Mouse (Mus musculus) liver, embryonic 14.5 days (tissue): Measurements from ENCODE around the gene Pde4a. TPM values are rescaled to one million over a fixed set of nuclear protein-coding genes. Genes with fewer than 3 reads are reported as not detected.
"Not testable (repeated sequence)": the region's sequence is repeated elsewhere in the genome, so short reads cannot be mapped to it uniquely, and the experiment has no call there.

ENCODE experiments used
- ATAC-seq: fragments of 200-750 bp; cut with Nextera tagmentation; 2 replicates; pipeline ENCODE4 v1.8.0; 2017; ENCODE audit warnings: moderate number of reproducible peaks, mild to moderate bottlenecking, moderate library complexity; ENCODE audit not compliant: insufficient read depth
- DNase-seq, 3 experiments: peaks; one replicate each; pipeline ENCODE4 v3.0.0-alpha.2; 2012 to 2013; ENCODE audit warnings: low read depth in 3 of 3, low spot score in 3 of 3
- H3K27ac ChIP-seq: fragments of 300-500 bp; sonication (generic); 2 replicates; pipeline ENCODE4 v1.5.1; 2014; ENCODE audit warnings: moderate library complexity, mild to moderate bottlenecking, control low read depth, inconsistent platforms
- H3K27me3 ChIP-seq: fragments of 300-500 bp; sonication (generic); 2 replicates; pipeline ENCODE4 v1.6.1; 2014; ENCODE audit warnings: mild to moderate bottlenecking, low read length, moderate library complexity; ENCODE audit not compliant: control insufficient read depth, insufficient read depth
- H3K36me3 ChIP-seq: fragments of 300-500 bp; sonication (generic); replicated peaks from 2 replicates; pipeline ENCODE4 v1.6.1; 2014; ENCODE audit warnings: low read depth; ENCODE audit not compliant: control insufficient read depth, insufficient read depth
- H3K4me1 ChIP-seq, 2 experiments: fragments of 200-500 bp in 1 of 2; fragments of 300-500 bp in 1 of 2; sonication (generic) in 1 of 2; replicated peaks; 2 replicates each; pipeline ENCODE4 v1.6.1; 2012 to 2014; ENCODE audit warnings: antibody characterized with exemption in 1 of 2, inconsistent platforms in 1 of 2, low read length in 1 of 2; ENCODE audit not compliant: control insufficient read depth in 2 of 2, insufficient read depth in 2 of 2
- H3K4me2 ChIP-seq: fragments of 300-500 bp; sonication (generic); 2 replicates; pipeline ENCODE4 v1.6.1; 2014; ENCODE audit warnings: low read depth, mild to moderate bottlenecking, control low read depth, moderate library complexity
- H3K4me3 ChIP-seq, 2 experiments: fragments of 200-500 bp in 1 of 2; fragments of 300-500 bp in 1 of 2; sonication (generic) in 1 of 2; 2 replicates each; pipeline ENCODE4 v1.5.1; 2012 to 2014; ENCODE audit warnings: low read depth in 2 of 2, low read length in 2 of 2, mild to moderate bottlenecking in 2 of 2, control low read depth in 1 of 2, inconsistent platforms in 1 of 2, moderate library complexity in 1 of 2; ENCODE audit not compliant: insufficient read depth in 1 of 2
- H3K9ac ChIP-seq: fragments of 300-500 bp; sonication (generic); replicated peaks from 2 replicates; pipeline ENCODE4 v1.6.1; 2014; ENCODE audit warnings: mild to moderate bottlenecking, control low read depth, moderate library complexity
- H3K9me3 ChIP-seq: fragments of 300-500 bp; sonication (generic); 2 replicates; pipeline ENCODE4 v1.6.1; 2016; ENCODE audit warnings: low read length, mixed read lengths; ENCODE audit not compliant: control insufficient read depth
- CTCF ChIP-seq: IDR thresholded peaks from 2 replicates; pipeline ENCODE4 v1.5.1; 2016; ENCODE audit warnings: antibody characterized with exemption, low read depth, control low read depth
- EP300 ChIP-seq: IDR thresholded peaks from 2 replicates; pipeline ENCODE4 v1.6.1; 2016; ENCODE audit warnings: antibody characterized with exemption, low read depth
- WGBS: fragments of 180-500 bp; shearing (Covaris S2); extraction: QIAGEN DNeasy Blood & Tissue Kit; methylation state at CpG from one replicate; pipeline ENCODE4 v1.1.7; 2014; ENCODE audit not compliant: insufficient replicate concordance; 5-methylcytosine and 5-hydroxymethylcytosine counted together
- polyA plus RNA-seq, 2 experiments: library from polyadenylated mRNA; depleted of rRNA in 1 of 2; stranded (reverse) in 1 of 2; unstranded in 1 of 2; fragments of >200 nt; fragmentation: Nextera tagmentation in 1 of 2; extraction: Ambion mirVana in 1 of 2; gene quantifications; 2 replicates each; pipeline versions ENCODE4 v1.2.1 to v1.2.3; 2012 to 2014

Gene Pde4a
- polyA plus RNA-seq, 2 experiments: 1.1 to 1.3 TPM

- H3K9me3 ChIP-seq: no peaks in the 10 kb centered on the region
- no peak overlapping the region for H3K4me2 ChIP-seq
- no peak for DNase-seq
- H3K9ac ChIP-seq: no peak overlapping the region
- no peak for ATAC-seq
- TF ChIP-seq EP300: no peak
- no peak for TF ChIP-seq CTCF
- no peaks in the 10 kb centered on the region for H3K36me3 ChIP-seq
- H3K27ac ChIP-seq: no peak overlapping the region
- no peaks in the 10 kb centered on the region for H3K4me1 ChIP-seq
- no peak overlapping the region for H3K4me3 ChIP-seq
- H3K27me3 ChIP-seq: no peaks in the 10 kb centered on the region
- WGBS: 66% methylated on average over 4 of the region's 4 CpGs
Measured at GRCm38 (mm10) chr9:21194787-21195493, 29.4 kb downstream of the Pde4a start.

GRCm38 (mm10) chr9:21195736-21196505 lies 30.4 kb downstream of the Pde4a start:
- not testable (repeated sequence) for H3K4me1 ChIP-seq, H3K27me3 ChIP-seq, H3K36me3 ChIP-seq, ATAC-seq, H3K4me2 ChIP-seq, DNase-seq, H3K27ac ChIP-seq, H3K4me3 ChIP-seq, H3K9ac ChIP-seq, H3K9me3 ChIP-seq
- WGBS: 64% methylated on average over 7 of the region's 7 CpGs

- H3K36me3 ChIP-seq: no peaks in the 10 kb centered on the region
- no peak overlapping the region for H3K27ac ChIP-seq
- WGBS: 68% methylated on average over 19 of the region's 19 CpGs
- no peak for DNase-seq
- no peak for TF ChIP-seq EP300
- TF ChIP-seq CTCF: no peak
- ATAC-seq: no peak
- no peaks in the 10 kb centered on the region for H3K4me1 ChIP-seq
- no peak overlapping the region for H3K4me3 ChIP-seq
- H3K4me2 ChIP-seq: no peak overlapping the region
- no peaks in the 10 kb centered on the region for H3K9me3 ChIP-seq
- no peak overlapping the region for H3K9ac ChIP-seq
- H3K27me3 ChIP-seq: no peaks in the 10 kb centered on the region
Measured at GRCm38 (mm10) chr9:21196521-21197433, 31.3 kb downstream of the Pde4a start.

- H3K4me3 ChIP-seq: no peak overlapping the region
- 77% methylated on average over 4 of the region's 4 CpGs for WGBS
- no peaks in the 10 kb centered on the region for H3K27me3 ChIP-seq
- no peaks in the 10 kb centered on the region for H3K9me3 ChIP-seq
- DNase-seq: no peak
- no peak overlapping the region for H3K9ac ChIP-seq
- no peak overlapping the region for H3K4me2 ChIP-seq
- no peaks in the 10 kb centered on the region for H3K4me1 ChIP-seq
- no peak overlapping the region for H3K27ac ChIP-seq
- no peaks in the 10 kb centered on the region for H3K36me3 ChIP-seq
- TF ChIP-seq CTCF (no peak), EP300 (no peak)
- no peak for ATAC-seq
Measured at GRCm38 (mm10) chr9:21197981-21198380, 32.5 kb downstream of the Pde4a start.

- no peaks in the 10 kb centered on the region for H3K27me3 ChIP-seq
- H3K27ac ChIP-seq: no peak overlapping the region
- no peaks in the 10 kb centered on the region for H3K9me3 ChIP-seq
- H3K36me3 ChIP-seq: no peaks in the 10 kb centered on the region
- 66% methylated on average over 3 of the region's 3 CpGs for WGBS
- no peak for DNase-seq
- no peak overlapping the region for H3K4me2 ChIP-seq
- no peak overlapping the region for H3K9ac ChIP-seq
- no peak overlapping the region for H3K4me3 ChIP-seq
- TF ChIP-seq CTCF (no peak), EP300 (no peak)
- ATAC-seq: no peak
- H3K4me1 ChIP-seq: no peaks in the 10 kb centered on the region
Measured at GRCm38 (mm10) chr9:21198960-21199359, 33.4 kb downstream of the Pde4a start.
